Mouse (Mus musculus): ENCODE results near the gene Naa30. TPM values are rescaled to one million over a fixed set of nuclear protein-coding genes. Genes with fewer than 3 reads are reported as not detected.
A peak's percentile ranks its signal among the peaks of the same experiment; 100 is the strongest.

Naa30 gene
- polyA plus RNA-seq, 1 experiment, result 60.8 TPM

DNA sequence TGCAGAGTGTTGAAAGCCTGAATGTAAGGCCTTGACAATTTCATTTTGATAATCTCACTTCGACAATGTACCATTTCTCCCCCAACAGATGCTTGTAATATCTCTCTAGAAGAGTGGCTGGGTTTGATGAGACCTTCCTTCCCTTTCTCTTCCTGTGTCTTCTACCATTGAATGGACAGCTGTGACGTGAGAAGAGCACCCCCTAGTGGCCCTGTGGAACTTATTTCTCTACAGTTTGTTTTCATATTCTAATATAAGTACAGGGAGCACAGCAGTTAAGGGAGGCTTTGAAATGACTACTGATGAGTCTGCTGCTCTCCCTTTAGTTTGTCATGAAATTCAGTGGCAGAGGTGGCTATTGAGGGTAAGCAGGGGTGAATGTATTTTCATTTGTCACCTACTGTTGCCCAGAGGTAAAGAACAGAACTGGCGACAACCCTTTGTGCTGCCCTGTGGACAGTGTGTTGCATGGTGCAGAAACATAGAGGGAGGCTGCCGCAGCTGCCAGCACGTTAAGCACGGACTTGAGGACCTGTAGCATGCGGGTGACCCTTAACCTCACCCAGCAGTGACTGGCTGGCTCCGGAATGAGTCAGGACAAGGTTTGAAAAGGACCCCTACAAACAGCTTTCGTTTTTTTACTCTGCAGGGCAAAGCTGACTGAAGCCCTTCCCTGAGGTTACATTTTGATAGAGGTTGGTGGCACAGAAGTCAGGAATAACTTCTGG, 62.9 kb downstream of the Naa30 start:
- Histone ChIP-seq H3K36me3 (ENCODE audit: control insufficient read depth, insufficient read depth, low read length, poor library complexity, severe bottlenecking) (no peaks in the 10 kb centered on the region), H3K4me1 (ENCODE audit: control insufficient read depth, insufficient read depth, low read length) (no peaks in the 10 kb centered on the region), H3K27ac (ENCODE audit: insufficient read depth, low read length) (no peak overlapping the region), H3K4me3 (ENCODE audit: low read depth, low read length) (no peak overlapping the region), H3K27me3 (ENCODE audit: control insufficient read depth, insufficient read depth, low read length, poor library complexity, severe bottlenecking) (no peaks in the 10 kb centered on the region), H3K9ac (ENCODE audit: low read depth, poor library complexity, severe bottlenecking) (no peak overlapping the region), H3K9me3 (replicated peaks; ENCODE audit: control insufficient read depth, insufficient read depth, low read length, poor library complexity, severe bottlenecking) (no peaks in the 10 kb centered on the region)
- no peak for TF ChIP-seq CTCF (IDR thresholded peaks at IDR 0.05; ENCODE audit: low read depth, low read length)

DNA sequence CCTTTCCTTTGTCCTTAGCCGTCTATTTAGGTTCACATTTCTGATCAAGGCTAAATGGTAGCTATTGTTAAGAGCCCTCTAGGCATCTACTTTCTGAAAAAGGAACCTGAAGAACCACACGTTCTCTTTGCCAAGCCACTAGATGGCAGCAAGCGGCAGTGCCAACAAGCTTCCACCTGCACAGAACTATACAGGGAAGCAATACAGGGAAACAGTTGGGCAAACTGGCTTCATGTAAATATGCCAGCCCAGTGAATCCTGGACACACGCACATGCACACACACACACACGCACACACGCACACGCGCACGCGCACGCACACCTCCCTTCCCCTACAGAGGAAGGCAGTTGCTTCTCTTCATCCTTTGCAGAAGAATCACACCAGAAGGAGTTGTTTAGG, 66.2 kb downstream of the Naa30 start:
- no peaks in the 10 kb centered on the region for H3K27me3 ChIP-seq (ENCODE audit: control insufficient read depth, insufficient read depth, low read length, poor library complexity, severe bottlenecking)
- H3K9ac ChIP-seq (ENCODE audit: low read depth, poor library complexity, severe bottlenecking), result no peak overlapping the region
- H3K9me3 ChIP-seq (replicated peaks; ENCODE audit: control insufficient read depth, insufficient read depth, low read length, poor library complexity, severe bottlenecking), result no peaks in the 10 kb centered on the region
- no peaks in the 10 kb centered on the region for H3K36me3 ChIP-seq (ENCODE audit: control insufficient read depth, insufficient read depth, low read length, poor library complexity, severe bottlenecking)
- no peaks in the 10 kb centered on the region for H3K4me1 ChIP-seq (ENCODE audit: control insufficient read depth, insufficient read depth, low read length)
- H3K27ac ChIP-seq (ENCODE audit: insufficient read depth, low read length), result no peak overlapping the region
- no peak overlapping the region for H3K4me3 ChIP-seq (ENCODE audit: low read depth, low read length)
- TF ChIP-seq EP300 (IDR thresholded peaks at IDR 0.05; ENCODE audit: insufficient read depth, low read depth, low read length) (no peak), POLR2A (IDR thresholded peaks at IDR 0.05; ENCODE audit: insufficient read depth, low read length) (no peak), CTCF (IDR thresholded peaks at IDR 0.05; ENCODE audit: low read depth, low read length) (peak; percentile 92)

Other genes with a start within 250 kb of the Naa30 start
- gene Ap5m1, start 106.1 kb upstream of the Naa30 start, polyA plus RNA-seq (2011; ENCODE audit: insufficient read depth, insufficient read length, low read depth, missing spikeins), result 36.7 and 44.9 TPM in 2 replicates
- gene Exoc5, start 105.6 kb upstream of the Naa30 start, polyA plus RNA-seq (2011; ENCODE audit: insufficient read depth, insufficient read length, low read depth, missing spikeins), result 62.8 and 73.5 TPM in 2 replicates
- gene ccdc198, start 73.2 kb downstream of the Naa30 start, polyA plus RNA-seq (2011; ENCODE audit: insufficient read depth, insufficient read length, low read depth, missing spikeins), result not detected in 2 replicates

Data from ES-Bruce4 (cell line).